Mouse (Mus musculus): ENCODE results near the gene Fam208a.

- TF ChIP-seq CTCF (IDR thresholded peaks at IDR 0.05; ENCODE audit: low read depth) (no peak), EP300 (IDR thresholded peaks at IDR 0.05; ENCODE audit: low read depth) (no peak)
These were observed 38.9 kb upstream of the Fam208a start for GRCm38 (mm10) chr14:27389722-27390121.

Measured in liver, embryonic 14.5 days (tissue).